Mouse (Mus musculus): Measurements from ENCODE around the gene Rpl13a. TPM values are rescaled to one million over a fixed set of nuclear protein-coding genes. Genes with fewer than 3 reads are reported as not detected.
"Not testable (repeated sequence)": the region's sequence is repeated elsewhere in the genome, so short reads cannot be mapped to it uniquely, and the experiment has no call there.

Gene Rpl13a
- total RNA-seq, 2 experiments from 2014 or later, result 765 to 826 TPM

GRCm38 (mm10) chr7:45137171-45138006 is 8.8 kb upstream of the Rpl13a start:
- DNase-seq (ENCODE audit: extremely low spot score in 1 of 2, low spot score in 1 of 2), result no peak

DNA sequence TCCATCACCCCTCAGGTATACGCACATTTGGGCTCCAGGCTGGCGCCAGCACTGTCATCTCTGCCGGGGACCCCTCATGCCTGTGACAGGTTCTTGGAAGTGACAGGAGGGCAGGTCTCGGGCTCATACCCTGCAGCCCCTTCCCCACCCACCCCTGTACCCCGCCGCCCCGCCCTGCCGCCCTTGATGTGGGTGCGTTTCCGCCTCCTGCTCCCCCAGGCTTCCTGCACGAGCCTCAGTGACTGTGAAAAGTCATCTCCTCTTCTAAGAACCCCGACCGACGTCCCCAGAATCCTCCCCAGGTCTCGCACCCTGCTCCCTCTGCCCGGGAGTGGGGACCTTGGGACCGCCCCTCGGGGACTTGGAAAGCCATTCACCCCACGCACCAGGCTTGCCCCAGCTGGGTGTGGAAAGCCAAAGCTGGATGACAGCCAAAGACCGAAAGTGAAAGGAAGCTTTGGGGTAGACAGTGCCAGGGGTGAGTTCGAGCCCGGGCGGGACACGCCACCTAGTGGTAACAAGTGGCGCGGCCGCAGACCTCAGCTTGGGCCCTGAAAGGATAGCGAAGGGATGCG is 7.5 kb upstream of the Rpl13a start, which contains the start of the genes Gm45713 and Flt3l:
Gm45713 (minus strand) TSS at position 239 of the 575 bp plus-strand sequence.
Flt3l (minus strand) TSS at position 440 of the 575 bp plus-strand sequence.
- peak; percentile 77 to 91 for DNase-seq (ENCODE audit: extremely low spot score in 1 of 2, low spot score in 1 of 2)

GRCm38 (mm10) chr7:45135370-45135769 is 6.8 kb upstream of the Rpl13a start:
- DNase-seq (ENCODE audit: extremely low spot score in 1 of 2, low spot score in 1 of 2), result no peak

DNA sequence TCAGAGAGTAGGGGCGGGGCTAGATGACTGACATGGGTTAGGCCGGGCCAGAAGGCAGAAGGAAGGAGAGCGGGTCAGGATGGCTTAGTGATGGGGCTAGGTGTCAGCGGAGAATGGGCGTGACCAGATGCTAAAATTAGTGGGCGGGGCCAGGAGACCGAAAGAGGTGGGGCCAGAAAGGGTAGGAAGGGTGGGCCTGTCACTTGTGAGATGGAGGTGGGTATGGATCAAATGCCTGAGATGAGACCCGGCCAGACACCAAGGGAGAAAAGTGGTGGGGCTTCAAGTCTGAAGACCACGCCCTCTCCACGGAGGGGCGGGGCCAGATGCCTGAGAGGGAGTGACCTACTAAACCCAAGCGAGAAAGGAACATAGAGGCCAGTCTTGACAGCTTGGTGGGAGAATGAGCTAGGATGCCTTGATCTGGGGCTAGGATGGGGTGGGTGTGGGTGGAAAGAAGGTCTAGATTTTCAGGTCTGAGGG is 6.0 kb upstream of the Rpl13a start:
- DNase-seq (ENCODE audit: extremely low spot score in 1 of 2, low spot score in 1 of 2), result no peak

- no peak for DNase-seq (ENCODE audit: extremely low spot score in 1 of 2, low spot score in 1 of 2)
These were observed 5.0 kb upstream of the Rpl13a start for GRCm38 (mm10) chr7:45133446-45134159.

DNA sequence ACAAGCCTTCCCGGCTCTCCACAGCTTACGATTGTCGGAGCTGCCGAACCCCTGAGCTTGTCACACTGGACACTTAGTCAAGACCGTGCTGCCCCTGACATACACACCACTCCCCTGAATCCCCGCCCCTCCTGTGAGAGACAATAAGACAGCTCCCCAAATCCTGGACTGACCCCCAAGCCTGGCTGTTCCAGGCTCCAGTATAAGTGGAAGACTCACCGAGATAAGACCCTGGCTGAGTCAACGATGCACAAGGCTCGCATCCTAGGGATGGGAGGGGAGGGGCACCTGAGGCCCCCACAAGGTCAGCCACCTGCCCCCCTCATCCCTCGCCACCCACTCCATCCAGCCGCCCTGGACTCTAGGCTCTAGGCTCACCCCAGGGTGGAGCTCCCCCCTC is 3.3 kb upstream of the Rpl13a start:
- DNase-seq (ENCODE audit: extremely low spot score in 1 of 2, low spot score in 1 of 2), result no peak

DNA sequence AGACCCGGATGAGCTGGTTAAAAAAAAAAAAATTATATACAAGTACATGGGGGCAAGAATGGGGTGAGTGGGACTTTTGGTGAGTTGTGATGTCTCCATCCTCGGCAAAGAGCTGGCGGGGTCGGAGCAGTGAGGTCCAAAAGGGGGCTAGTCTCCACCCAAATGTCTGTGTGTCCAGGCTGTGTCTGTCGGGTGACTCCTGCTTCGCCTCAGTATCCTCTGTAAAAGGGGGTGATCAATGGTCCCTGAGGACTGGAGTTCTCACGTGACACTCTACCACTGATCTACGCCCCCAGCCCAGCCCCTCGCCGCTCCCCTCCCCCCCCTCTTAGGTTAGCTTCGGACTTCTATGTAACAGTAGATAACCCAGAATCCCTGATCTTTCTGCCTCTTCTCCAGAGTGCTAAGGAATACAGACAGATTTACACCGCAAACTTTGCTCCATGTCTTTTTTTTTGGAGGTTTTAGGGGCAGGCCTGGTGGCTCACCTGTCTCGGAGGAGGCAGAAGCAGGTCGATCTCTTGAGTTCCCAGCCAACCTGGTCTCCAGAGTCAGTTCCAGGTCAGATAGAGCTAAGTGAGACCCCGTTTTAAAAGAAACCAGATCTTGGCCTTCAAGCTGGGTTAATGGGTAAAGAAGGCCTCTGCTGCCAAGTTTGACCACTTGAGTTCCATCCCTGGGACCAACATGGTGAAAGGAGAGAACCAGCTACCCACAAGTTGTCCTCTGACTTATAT is 1.4 kb upstream of the Rpl13a start:
- DNase-seq (ENCODE audit: extremely low spot score in 1 of 2, low spot score in 1 of 2), result no peak

- DNase-seq (ENCODE audit: extremely low spot score in 1 of 2, low spot score in 1 of 2), result no peak
These were observed 757 bp upstream of the Rpl13a start for GRCm38 (mm10) chr7:45129318-45129717.

DNA sequence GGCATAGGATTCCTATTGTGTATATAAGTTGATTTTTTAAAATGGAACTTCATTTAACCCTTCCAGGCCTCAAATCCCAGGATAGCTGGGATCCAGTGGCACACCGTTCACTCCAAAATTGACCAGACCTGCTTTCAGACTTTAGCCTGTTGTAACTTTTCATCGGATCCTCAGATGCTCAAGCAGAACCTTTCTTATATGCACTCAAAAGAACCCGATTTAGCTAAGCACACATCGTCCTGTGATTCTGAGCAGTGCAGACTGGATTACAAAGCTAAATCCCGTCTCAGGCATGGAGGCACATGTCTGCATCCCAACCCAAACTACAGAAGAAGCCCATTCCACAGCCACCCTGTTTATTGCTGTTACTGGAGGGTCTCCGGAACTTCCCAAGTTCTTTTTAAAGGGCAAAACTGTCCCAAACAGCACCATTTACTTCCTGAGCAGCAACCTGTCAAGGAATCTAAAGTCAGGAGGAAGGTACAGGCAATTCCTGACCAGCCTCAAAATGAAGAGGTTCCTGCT is 799 bp downstream of the Rpl13a start:
- no peak for DNase-seq (ENCODE audit: extremely low spot score in 1 of 2, low spot score in 1 of 2)

DNA sequence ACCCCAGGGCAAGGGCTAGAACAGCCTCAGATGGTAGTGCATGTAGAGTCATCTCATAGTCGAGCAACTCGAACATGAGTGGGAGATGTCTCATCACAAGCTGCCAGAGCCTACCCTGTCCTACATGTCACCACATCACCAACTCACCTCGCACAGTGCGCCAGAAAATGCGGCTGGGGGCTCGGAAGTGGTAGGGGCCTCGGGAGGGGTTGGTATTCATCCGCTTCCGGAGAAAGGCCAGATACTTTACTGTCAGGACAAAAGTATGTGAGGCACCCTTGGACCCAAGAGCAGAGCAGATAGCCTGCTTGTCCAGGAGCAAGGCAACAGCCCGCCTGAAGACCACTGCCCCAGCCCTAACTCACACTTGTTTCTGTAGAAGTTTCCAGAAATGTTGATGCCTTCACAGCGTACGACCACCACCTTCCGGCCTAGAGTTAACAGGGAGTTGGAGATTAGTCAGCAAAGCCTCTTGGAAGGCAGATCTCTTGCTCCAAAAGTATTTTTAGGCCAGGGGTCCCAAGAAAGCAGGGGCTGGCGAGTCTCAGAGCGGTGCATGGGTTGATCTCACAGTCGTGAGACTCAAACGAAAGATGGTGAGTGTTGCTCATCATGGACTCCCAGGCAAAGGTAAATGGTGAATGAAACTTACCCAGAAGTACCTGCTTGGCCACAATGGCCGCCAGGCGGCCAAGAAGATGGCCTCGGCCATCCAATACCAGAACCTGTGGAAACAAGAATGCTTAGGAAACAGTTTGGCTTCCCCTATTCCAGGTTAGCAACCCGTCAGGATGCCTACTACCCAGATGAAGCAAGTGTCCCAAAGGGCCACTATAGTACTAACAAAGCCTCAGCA is 1.5 kb downstream of the Rpl13a start:
- DNase-seq (ENCODE audit: extremely low spot score in 1 of 2, low spot score in 1 of 2), result no peak

- DNase-seq (ENCODE audit: extremely low spot score in 1 of 2, low spot score in 1 of 2), result no peak
These were observed 2.3 kb downstream of the Rpl13a start for GRCm38 (mm10) chr7:45126147-45126843.

- DNase-seq (ENCODE audit: extremely low spot score in 1 of 2, low spot score in 1 of 2), result not testable (repeated sequence)
These were observed 2.9 kb downstream of the Rpl13a start for GRCm38 (mm10) chr7:45125649-45126048.

DNA sequence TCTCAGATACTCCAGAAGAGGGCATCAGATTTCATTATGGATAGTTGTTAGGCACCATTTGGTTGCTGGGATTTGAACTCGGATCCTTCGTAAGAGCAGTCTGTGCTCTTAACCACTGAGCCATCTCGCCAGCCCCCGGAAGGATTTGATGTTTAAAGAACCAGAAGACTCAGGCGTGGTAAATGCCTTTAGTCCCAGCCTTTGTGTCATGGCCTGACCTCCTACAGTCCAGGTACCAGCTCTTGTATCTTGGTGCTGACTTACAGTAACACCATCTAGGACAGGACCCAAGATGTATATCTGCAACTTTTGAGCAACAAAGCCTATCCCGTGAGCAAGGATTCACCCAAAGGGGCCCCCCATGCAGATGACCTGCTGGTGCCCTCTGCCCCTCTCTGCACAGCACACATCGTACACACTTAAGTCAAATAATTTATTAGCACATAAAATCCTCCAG is 3.4 kb downstream of the Rpl13a start:
- no peak for DNase-seq (ENCODE audit: extremely low spot score in 1 of 2, low spot score in 1 of 2)

DNA sequence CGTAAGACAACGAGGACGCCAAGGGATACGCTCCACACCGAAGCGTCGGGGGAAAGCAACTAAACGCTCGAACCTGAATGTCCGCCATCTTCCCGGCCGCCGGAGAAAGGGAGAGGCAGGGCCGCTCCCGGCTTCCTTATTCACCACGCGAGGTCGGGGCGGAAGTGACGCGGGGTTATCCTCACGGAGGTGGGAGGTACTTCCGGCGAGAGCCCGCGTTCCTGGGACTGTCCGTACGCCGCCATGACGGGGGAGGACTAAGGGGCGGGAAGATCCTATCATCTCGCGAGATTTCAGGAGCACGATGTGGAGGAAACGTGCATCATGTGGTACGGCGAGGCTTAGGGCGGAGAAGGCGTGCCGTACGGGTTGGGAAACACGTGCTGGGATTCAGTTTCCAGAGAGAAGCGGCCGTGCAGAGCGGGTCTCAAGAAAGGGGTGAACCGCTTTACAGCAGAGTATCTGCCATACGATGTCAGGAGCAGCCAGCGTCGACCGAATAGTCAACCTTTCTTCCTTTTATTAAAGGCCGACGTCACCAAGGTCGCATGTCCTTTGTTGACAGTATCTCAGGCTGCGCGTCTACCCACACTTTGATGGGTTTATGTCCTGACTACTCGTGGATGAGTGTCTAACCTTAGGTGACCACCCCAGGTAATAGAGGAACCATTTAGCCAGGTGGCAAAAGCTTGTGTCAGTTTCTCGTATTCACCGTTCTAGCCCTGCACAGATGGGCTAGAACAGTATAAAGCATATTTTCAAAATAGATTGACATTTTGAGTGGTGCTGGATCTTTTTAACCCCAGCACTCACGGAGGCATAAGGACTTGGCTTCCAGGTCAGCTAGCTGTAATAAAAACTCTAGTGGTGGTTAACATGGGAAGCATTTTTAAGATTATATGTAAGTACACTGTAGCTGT is 4.1 kb downstream of the Rpl13a start, which contains the start of gene Rps11:
Rps11 (minus strand) TSS at position 216 of the 920 bp plus-strand sequence.
- DNase-seq (ENCODE audit: extremely low spot score in 1 of 2, low spot score in 1 of 2), result peak; percentile 94 to 96

DNA sequence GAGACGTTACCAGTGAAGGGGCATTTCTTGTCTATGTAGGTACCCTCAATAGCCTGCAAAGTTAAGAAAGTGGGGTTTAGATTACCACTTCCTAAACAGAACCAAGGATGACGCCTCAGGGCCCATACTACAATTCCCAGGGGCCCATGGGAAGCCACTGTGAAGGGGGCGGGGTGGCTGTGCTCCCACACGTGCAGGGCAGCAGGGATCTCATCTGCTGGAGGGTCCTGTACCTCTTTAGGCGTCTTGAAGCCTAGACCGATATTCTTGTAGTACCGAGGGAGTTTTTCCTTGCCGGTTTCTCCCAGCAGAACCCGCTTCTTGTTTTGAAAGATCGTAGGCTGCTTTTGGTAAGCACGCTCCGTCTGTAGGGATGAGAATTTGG is 5.4 kb downstream of the Rpl13a start:
- no peak for DNase-seq (ENCODE audit: extremely low spot score in 1 of 2, low spot score in 1 of 2)

GRCm38 (mm10) chr7:45122561-45123185 is 5.9 kb downstream of the Rpl13a start:
- no peak for DNase-seq (ENCODE audit: extremely low spot score in 1 of 2, low spot score in 1 of 2)

GRCm38 (mm10) chr7:45121966-45122365 is 6.6 kb downstream of the Rpl13a start:
- no peak for DNase-seq (ENCODE audit: extremely low spot score in 1 of 2, low spot score in 1 of 2)
